Mouse (Mus musculus): ENCODE results near the gene Pcbp3. TPM values are rescaled to one million over a fixed set of nuclear protein-coding genes. Genes with fewer than 3 reads are reported as not detected.

The Pcbp3 gene
- polyA plus RNA-seq, 1 experiment from 2014 or later = 29.0 TPM

DNA sequence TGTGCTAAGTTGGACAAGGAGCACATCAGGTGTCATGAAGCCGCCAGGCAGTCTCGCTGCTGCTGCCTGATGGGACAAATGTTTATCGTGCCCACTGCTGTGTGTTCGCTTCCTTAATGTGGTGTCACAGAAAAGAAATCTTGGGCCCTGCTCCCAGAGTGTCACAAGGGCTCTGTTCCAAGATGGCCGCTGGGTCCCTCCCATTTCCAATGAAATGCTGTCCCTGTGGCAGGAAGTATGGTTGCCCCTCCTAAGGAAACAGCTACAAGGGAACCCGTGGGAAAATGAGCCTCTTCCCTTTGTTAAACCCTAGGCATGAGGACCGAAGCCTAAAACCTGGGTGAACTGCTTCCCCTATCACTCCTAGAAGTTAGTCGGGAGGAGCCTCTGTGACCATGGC is 146.9 kb downstream of the Pcbp3 start:
- WGBS = 87% methylated on average over 8 of the region's 8 CpGs
- no peak for ATAC-seq (replicated peaks; ENCODE audit: low FRiP score, low TSS enrichment, low read depth)

DNA sequence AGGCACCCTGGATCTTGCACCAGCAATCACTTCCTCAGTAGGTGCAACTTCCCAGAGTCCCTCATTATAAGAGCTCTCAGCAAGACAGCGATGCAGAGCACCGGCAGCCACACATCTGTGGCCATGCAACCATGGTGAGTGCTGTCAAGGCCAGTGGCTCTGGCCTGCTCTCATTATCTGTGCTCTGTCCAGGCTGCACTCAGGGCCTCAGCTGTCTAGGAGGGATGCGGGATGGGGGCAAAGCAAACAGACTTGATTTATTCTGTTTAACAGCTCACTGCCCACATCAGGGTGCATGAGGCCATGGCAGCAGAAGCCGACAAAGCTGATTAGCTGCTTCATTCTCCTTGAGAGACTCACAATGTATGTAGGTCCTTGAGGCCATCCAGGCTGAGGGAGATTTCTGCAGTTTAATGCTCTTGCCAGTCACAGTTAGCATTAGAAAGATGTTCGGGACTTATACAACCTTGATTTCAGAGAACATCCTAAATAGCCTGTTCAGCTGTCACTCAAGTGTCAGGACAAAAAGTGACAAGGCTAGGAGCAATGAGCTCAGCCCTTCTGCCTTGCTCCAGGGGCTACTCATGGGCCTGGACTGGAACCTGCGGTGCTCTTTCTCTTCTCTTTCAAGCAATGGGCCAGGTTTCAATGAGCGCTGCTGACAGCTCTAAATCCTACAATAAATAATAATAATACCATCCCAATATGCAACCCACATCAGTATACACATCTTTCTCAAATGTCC is 151.6 kb downstream of the Pcbp3 start:
- whole genome bisulfite sequencing = 59% methylated on average over 7 of the region's 7 CpGs
- ATAC-seq (replicated peaks; ENCODE audit: low FRiP score, low TSS enrichment, low read depth) (no peak), DNase-seq (ENCODE audit: low spot score) (no peak)
- Histone ChIP-seq H3K9ac (ENCODE audit: low read length) (no peak overlapping the region), H3K4me1 (replicated peaks; ENCODE audit: control insufficient read depth, insufficient read depth, low read length) (no peaks in the 10 kb centered on the region), H3K9me3 (ENCODE audit: control insufficient read depth, low read length) (no peaks in the 10 kb centered on the region), H3K27ac (ENCODE audit: low read depth) (no peak overlapping the region), H3K4me2 (ENCODE audit: low read length) (no peak overlapping the region), H3K27me3 (replicated peaks; ENCODE audit: control insufficient read depth, insufficient read depth, low read length) (no peaks in the 10 kb centered on the region), H3K36me3 (ENCODE audit: control insufficient read depth, insufficient read depth, low read length) (no peaks in the 10 kb centered on the region), H3K4me3 (ENCODE audit: low read depth, low read length) (no peak overlapping the region)

More for the DNA sequence above, 146.9 kb downstream of the Pcbp3 start:
- no peaks in the 10 kb centered on the region for H3K9me3 ChIP-seq (ENCODE audit: control insufficient read depth, low read length)
- H3K9ac ChIP-seq (ENCODE audit: low read length) = no peak overlapping the region
- DNase-seq (ENCODE audit: low spot score) = no peak
- H3K4me3 ChIP-seq (ENCODE audit: low read depth, low read length) = no peak overlapping the region
- no peak overlapping the region for H3K27ac ChIP-seq (ENCODE audit: low read depth)
- H3K36me3 ChIP-seq (ENCODE audit: control insufficient read depth, insufficient read depth, low read length) = no peaks in the 10 kb centered on the region
- H3K27me3 ChIP-seq (replicated peaks; ENCODE audit: control insufficient read depth, insufficient read depth, low read length) = no peaks in the 10 kb centered on the region
- no peak overlapping the region for H3K4me2 ChIP-seq (ENCODE audit: low read length)
- no peaks in the 10 kb centered on the region for H3K4me1 ChIP-seq (replicated peaks; ENCODE audit: control insufficient read depth, insufficient read depth, low read length)

DNA sequence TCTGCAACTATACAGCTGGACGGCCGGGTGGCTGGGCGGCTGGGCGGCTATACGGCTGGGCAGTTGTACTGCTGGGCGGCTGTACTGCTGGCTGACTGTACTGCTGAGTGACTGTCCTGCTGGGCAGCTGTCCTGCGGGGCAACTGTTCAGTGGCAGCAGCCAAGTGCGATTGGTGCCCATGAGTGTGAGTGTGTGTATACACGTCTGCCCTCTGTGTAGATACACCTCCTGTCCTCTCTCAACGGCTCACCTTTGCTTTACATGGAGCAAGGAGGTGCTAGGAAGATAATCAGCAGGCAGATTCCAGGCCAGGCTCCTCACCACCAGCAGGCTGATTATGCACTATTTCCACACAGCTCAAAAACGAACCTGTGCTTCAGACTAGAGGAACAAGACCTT is 152.2 kb downstream of the Pcbp3 start:
- no peaks in the 10 kb centered on the region for H3K27me3 ChIP-seq (replicated peaks; ENCODE audit: control insufficient read depth, insufficient read depth, low read length)
- H3K36me3 ChIP-seq (ENCODE audit: control insufficient read depth, insufficient read depth, low read length) = no peaks in the 10 kb centered on the region
- no peaks in the 10 kb centered on the region for H3K9me3 ChIP-seq (ENCODE audit: control insufficient read depth, low read length)
- H3K27ac ChIP-seq (ENCODE audit: low read depth) = no peak overlapping the region
- H3K9ac ChIP-seq (ENCODE audit: low read length) = no peak overlapping the region
- H3K4me2 ChIP-seq (ENCODE audit: low read length) = no peak overlapping the region
- DNase-seq (ENCODE audit: low spot score) (no peak), ATAC-seq (replicated peaks; ENCODE audit: low FRiP score, low TSS enrichment, low read depth) (no peak)
- no peak overlapping the region for H3K4me3 ChIP-seq (ENCODE audit: low read depth, low read length)
- 86% methylated on average over 11 of the region's 11 CpGs for WGBS
- H3K4me1 ChIP-seq (replicated peaks; ENCODE audit: control insufficient read depth, insufficient read depth, low read length) = no peaks in the 10 kb centered on the region

DNA sequence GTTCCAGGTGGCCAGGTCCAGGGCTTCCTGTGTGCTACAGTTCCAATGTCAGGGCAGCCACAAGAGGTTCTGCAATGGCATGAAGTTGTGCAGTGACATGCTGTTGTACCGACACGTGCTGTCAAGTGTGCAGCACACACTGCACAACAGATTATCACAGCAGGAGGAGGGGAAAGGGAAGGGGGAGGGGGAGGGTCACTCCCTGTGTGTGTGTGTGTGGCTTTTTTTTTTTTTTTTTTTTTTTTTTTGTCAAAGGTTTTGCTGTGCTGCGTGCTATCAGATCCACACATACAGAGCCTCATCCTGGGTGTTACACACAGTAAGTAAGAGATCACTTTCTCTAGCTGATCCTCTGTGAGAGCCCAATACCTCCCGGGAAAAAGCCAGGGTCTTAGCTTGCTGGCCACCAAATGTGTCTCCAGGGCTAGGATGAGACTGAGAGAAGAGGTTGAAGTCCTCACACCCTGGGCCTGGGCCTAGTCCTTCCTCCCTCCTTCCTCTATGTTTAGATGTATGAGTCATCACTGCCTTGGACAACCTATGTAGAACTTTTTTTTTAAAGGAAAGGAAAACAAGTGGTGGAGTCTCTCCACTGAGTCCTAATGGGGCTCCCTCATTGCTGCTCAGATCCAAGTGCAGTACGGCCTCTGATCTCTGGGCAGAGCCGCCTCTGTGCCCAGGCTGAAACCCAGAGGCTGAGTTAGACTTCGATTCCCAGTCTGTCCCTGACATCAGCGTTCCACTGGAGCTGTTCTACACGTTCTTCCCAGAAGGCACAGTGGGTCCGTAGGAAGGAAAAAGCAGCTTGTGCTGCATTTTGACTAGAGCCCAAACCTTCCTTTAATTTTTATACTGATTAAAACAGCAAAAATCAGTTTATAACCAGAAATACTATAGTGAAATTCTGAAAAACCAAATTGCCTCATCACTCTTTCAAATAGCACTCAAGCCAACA is 153.0 kb downstream of the Pcbp3 start:
- Histone ChIP-seq H3K4me2 (ENCODE audit: low read length) (no peak overlapping the region), H3K9ac (ENCODE audit: low read length) (no peak overlapping the region), H3K4me1 (replicated peaks; ENCODE audit: control insufficient read depth, insufficient read depth, low read length) (no peaks in the 10 kb centered on the region), H3K9me3 (ENCODE audit: control insufficient read depth, low read length) (no peaks in the 10 kb centered on the region), H3K27me3 (replicated peaks; ENCODE audit: control insufficient read depth, insufficient read depth, low read length) (no peaks in the 10 kb centered on the region), H3K4me3 (ENCODE audit: low read depth, low read length) (no peak overlapping the region), H3K27ac (ENCODE audit: low read depth) (no peak overlapping the region), H3K36me3 (ENCODE audit: control insufficient read depth, insufficient read depth, low read length) (no peaks in the 10 kb centered on the region)
- DNase-seq (ENCODE audit: low spot score) = no peak
- WGBS = 89% methylated on average over 10 of the region's 10 CpGs
- ATAC-seq (replicated peaks; ENCODE audit: low FRiP score, low TSS enrichment, low read depth) = no peak

DNA sequence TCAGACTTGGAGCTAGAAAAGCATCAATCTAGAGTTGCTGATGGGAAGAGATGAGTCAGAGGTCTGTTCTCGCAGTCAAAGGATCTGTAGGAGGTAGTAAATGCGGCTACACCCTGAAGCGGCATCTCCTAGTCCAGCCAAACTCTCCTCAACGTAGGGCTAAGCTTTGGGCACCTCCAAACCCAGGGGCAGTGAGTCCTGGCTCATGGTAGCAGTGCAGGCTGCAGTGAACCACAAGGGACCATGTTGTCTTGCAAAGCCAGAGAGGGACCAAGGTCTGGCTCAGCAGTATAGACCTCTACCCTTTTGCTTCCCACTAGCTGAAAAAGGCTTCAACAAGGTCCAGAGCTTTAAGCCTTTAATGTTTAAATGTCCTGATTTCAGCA is 159.2 kb downstream of the Pcbp3 start:
- Histone ChIP-seq H3K27me3 (replicated peaks; ENCODE audit: control insufficient read depth, insufficient read depth, low read length) (no peaks in the 10 kb centered on the region), H3K36me3 (ENCODE audit: control insufficient read depth, insufficient read depth, low read length) (no peaks in the 10 kb centered on the region), H3K27ac (ENCODE audit: low read depth) (no peak overlapping the region), H3K4me2 (ENCODE audit: low read length) (no peak overlapping the region), H3K4me3 (ENCODE audit: low read depth, low read length) (no peak overlapping the region), H3K9me3 (ENCODE audit: control insufficient read depth, low read length) (no peaks in the 10 kb centered on the region), H3K9ac (ENCODE audit: low read length) (no peak overlapping the region), H3K4me1 (replicated peaks; ENCODE audit: control insufficient read depth, insufficient read depth, low read length) (no peaks in the 10 kb centered on the region)
- DNase-seq (ENCODE audit: low spot score) = no peak
- WGBS = 83% methylated on average over 4 of the region's 4 CpGs
- ATAC-seq (replicated peaks; ENCODE audit: low FRiP score, low TSS enrichment, low read depth) = no peak

DNA sequence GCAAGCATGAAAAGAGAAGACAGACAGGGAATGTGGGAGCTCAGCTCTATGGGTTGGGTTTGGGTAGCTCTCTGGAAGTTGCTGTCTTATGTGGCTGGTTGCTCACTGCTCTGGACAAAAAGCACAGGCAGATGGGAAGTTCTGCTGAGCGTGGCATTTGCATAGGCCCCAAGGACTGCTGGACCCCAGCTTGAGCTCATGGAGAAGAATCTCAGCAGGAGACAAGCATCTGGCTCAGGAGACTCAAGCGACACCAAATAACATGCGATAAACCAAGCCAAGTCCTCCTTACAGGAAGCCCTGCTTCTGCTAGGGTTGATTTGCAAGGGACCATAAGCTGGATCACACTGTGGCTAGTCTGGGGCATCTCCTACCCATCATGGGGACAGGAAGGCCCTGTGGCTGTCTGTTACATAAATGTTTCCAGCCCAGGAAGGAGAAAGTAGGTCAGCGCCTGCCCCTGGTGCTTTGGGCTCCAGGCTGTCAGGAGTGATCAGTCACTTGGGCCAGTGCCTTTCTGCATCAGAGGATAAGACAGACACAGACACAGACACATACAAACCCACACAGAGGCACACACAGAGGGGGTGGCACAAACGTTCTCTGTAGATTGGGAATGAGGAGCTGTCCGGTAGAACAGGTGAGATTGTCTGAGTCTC is 159.7 kb downstream of the Pcbp3 start:
- H3K4me3 ChIP-seq (ENCODE audit: low read depth, low read length) = no peak overlapping the region
- H3K4me1 ChIP-seq (replicated peaks; ENCODE audit: control insufficient read depth, insufficient read depth, low read length) = no peaks in the 10 kb centered on the region
- no peak overlapping the region for H3K27ac ChIP-seq (ENCODE audit: low read depth)
- H3K9me3 ChIP-seq (ENCODE audit: control insufficient read depth, low read length) = no peaks in the 10 kb centered on the region
- ATAC-seq (replicated peaks; ENCODE audit: low FRiP score, low TSS enrichment, low read depth) = no peak
- WGBS = 74% methylated on average over 6 of the region's 6 CpGs
- H3K27me3 ChIP-seq (replicated peaks; ENCODE audit: control insufficient read depth, insufficient read depth, low read length) = no peaks in the 10 kb centered on the region
- no peak overlapping the region for H3K4me2 ChIP-seq (ENCODE audit: low read length)
- H3K9ac ChIP-seq (ENCODE audit: low read length) = no peak overlapping the region
- no peaks in the 10 kb centered on the region for H3K36me3 ChIP-seq (ENCODE audit: control insufficient read depth, insufficient read depth, low read length)
- DNase-seq (ENCODE audit: low spot score) = no peak

DNA sequence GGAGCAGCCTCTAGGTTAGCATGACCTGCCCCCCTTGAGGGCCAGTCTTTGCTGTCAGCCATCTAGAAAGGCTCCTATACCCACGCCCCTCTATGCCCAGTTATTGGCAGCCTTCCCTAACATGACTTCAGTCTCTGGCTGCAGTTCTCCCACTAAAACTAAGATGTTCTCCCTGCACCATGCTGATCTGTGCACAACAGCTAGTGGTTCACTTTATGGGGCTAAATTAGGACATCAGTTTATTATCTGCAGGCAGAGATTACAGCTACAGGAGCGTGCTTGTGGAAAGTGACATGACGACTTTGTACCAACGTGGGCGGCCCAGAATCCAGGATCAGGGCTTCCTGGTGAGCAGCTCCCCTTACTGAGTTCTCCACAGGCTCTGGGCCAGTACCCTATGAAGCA is 160.4 kb downstream of the Pcbp3 start:
- Histone ChIP-seq H3K36me3 (ENCODE audit: control insufficient read depth, insufficient read depth, low read length) (no peaks in the 10 kb centered on the region), H3K4me3 (ENCODE audit: low read depth, low read length) (no peak overlapping the region), H3K4me1 (replicated peaks; ENCODE audit: control insufficient read depth, insufficient read depth, low read length) (no peaks in the 10 kb centered on the region), H3K9me3 (ENCODE audit: control insufficient read depth, low read length) (no peaks in the 10 kb centered on the region), H3K27me3 (replicated peaks; ENCODE audit: control insufficient read depth, insufficient read depth, low read length) (no peaks in the 10 kb centered on the region), H3K4me2 (ENCODE audit: low read length) (no peak overlapping the region), H3K9ac (ENCODE audit: low read length) (no peak overlapping the region), H3K27ac (ENCODE audit: low read depth) (no peak overlapping the region)
- WGBS = 85% methylated on average over 5 of the region's 5 CpGs
- ATAC-seq (replicated peaks; ENCODE audit: low FRiP score, low TSS enrichment, low read depth) = no peak
- DNase-seq (ENCODE audit: low spot score) = no peak

DNA sequence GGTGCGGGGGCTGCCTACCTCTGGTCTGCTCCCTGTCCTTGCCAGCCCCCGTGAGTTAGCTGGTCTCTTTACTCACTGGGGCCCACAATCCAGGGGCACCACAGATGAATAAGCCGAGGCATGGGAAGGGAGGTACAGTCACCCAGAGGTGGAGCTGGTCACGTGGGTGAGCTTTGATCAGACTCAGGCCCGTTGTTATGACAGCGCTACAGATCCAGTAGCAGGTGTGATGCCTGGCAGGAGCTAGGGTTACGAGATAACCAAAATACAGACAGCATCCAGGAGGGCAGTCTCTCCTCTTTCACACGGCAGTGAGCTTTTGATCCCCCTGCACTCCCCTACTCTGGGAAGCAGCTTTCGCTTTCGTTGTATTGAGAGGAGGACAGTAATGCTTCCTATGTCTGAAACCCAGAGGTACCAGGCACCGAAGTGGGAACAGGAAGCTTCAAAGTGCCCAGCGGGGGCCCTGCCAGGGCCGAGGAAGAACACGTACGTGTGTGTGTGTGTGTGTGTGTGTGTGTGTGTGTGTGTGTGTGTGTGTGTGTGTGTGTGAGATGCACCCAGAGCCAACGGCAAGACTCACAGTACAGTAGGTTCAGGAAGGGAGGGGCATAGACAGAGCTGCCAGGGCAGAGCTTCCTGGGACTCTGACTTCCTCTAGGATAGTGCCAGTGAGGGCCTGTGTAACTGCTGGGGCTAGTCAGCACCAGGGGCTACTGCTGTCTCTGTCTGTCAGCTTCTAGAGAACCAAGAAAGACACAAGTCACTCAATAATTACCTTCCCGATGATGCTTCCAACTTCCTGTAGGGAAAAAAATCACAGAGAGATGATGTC is 162.7 kb downstream of the Pcbp3 start:
- no peaks in the 10 kb centered on the region for H3K36me3 ChIP-seq (ENCODE audit: control insufficient read depth, insufficient read depth, low read length)
- no peaks in the 10 kb centered on the region for H3K9me3 ChIP-seq (ENCODE audit: control insufficient read depth, low read length)
- no peak overlapping the region for H3K27ac ChIP-seq (ENCODE audit: low read depth)
- no peak for ATAC-seq (replicated peaks; ENCODE audit: low FRiP score, low TSS enrichment, low read depth)
- no peak overlapping the region for H3K9ac ChIP-seq (ENCODE audit: low read length)
- no peak for DNase-seq (ENCODE audit: low spot score)
- H3K4me1 ChIP-seq (replicated peaks; ENCODE audit: control insufficient read depth, insufficient read depth, low read length) = no peaks in the 10 kb centered on the region
- H3K4me2 ChIP-seq (ENCODE audit: low read length) = no peak overlapping the region
- 78% methylated on average over 17 of the region's 17 CpGs for WGBS
- no peaks in the 10 kb centered on the region for H3K27me3 ChIP-seq (replicated peaks; ENCODE audit: control insufficient read depth, insufficient read depth, low read length)
- H3K4me3 ChIP-seq (ENCODE audit: low read depth, low read length) = no peak overlapping the region
